20 mouse cellular contexts compared by ENCODE assay signal in the genomic region with DNA sequence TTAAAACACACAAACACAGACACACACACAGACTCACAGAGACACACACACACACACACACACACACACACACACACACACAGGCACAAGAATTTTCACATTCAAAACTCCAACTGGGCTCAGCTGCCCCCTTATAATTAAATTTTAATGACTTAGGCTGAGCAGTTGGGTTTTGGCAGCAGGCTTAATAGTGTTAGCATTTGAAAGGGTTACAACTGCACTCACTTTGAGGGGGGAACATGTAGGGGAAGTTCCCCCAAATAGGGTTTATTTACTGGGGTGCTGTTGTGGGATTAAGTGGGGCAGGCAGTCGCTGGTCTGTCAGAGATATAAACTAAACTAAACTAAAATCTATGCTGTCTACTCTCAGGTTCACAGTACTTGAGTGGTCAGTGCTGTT.
DNase-seq lines count a peak whose midpoint lies in the region; ATAC-seq and TF ChIP-seq lines count a peak whose summit lies in the region.
"Had no signal": no experiment of that assay in that cellular context is flagged by ENCODE, and none has a peak within 500 bp of the region (broad histone marks: within the 10 kb centered on the region; RNA-seq: fewer than 3 reads in every experiment).

No protein-coding gene starts in this region.

- no peaks in the 10 kb centered on the region for H3K9me3 ChIP-seq in neural tube, embryonic 12.5 days
- H3K9me3 ChIP-seq in forebrain, postnatal 0 days (ENCODE audit: low read length): no peaks in the 10 kb centered on the region
- H3K9me3 ChIP-seq in hindbrain, postnatal 0 days (ENCODE audit: low read length): no peaks in the 10 kb centered on the region
- no peaks in the 10 kb centered on the region for H3K9me3 ChIP-seq in kidney, embryonic 16.5 days (ENCODE audit: low read length)
- H3K9me3 ChIP-seq in liver, embryonic 11.5 days (ENCODE audit: control insufficient read depth, low read length): no peaks in the 10 kb centered on the region
- H3K9me3 ChIP-seq: G1E; heart, embryonic 15.5 days; liver, embryonic 12.5 days; lung, embryonic 15.5 days had no signal

- peak; percentile 35; the same call in 1 of the 2 replicates for ATAC-seq in neural tube, embryonic 12.5 days (ENCODE audit: low FRiP score, low read depth)
- ATAC-seq in forebrain, postnatal 0 days: peak; percentile 32; the same call in 1 of the 2 replicates
- ATAC-seq in hindbrain, postnatal 0 days: no peak
- no peak for ATAC-seq in kidney, embryonic 16.5 days (ENCODE audit: low FRiP score, low TSS enrichment)
- ATAC-seq in liver, embryonic 11.5 days (replicated peaks; ENCODE audit: low FRiP score): no peak
- ATAC-seq: CD4-positive, CD25-positive, alpha-beta regulatory T cell, adult 4 months; liver, embryonic 12.5 days had no signal

- no peaks in the 10 kb centered on the region for H3K36me3 ChIP-seq in neural tube, embryonic 12.5 days
- H3K36me3 ChIP-seq in forebrain, postnatal 0 days (ENCODE audit: insufficient read depth): no peaks in the 10 kb centered on the region
- H3K36me3 ChIP-seq in hindbrain, postnatal 0 days (ENCODE audit: insufficient read depth, low read length): no peaks in the 10 kb centered on the region
- H3K36me3 ChIP-seq in kidney, embryonic 16.5 days (ENCODE audit: insufficient read depth, low read length): no peaks in the 10 kb centered on the region
- no peaks in the 10 kb centered on the region for H3K36me3 ChIP-seq in liver, embryonic 11.5 days (ENCODE audit: control insufficient read depth, insufficient read depth, low read length)
- H3K36me3 ChIP-seq: G1E; heart, embryonic 15.5 days; liver, embryonic 12.5 days; lung, embryonic 15.5 days had no signal

- H3K27me3 ChIP-seq in neural tube, embryonic 12.5 days (replicated peaks): no peaks in the 10 kb centered on the region
- H3K27me3 ChIP-seq in forebrain, postnatal 0 days (ENCODE audit: insufficient read depth, low read length): no peaks in the 10 kb centered on the region
- no peaks in the 10 kb centered on the region for H3K27me3 ChIP-seq in hindbrain, postnatal 0 days (ENCODE audit: insufficient read depth, low read length)
- H3K27me3 ChIP-seq in kidney, embryonic 16.5 days (ENCODE audit: insufficient read depth, low read length): no peaks in the 10 kb centered on the region
- H3K27me3 ChIP-seq in liver, embryonic 11.5 days (replicated peaks; ENCODE audit: control insufficient read depth, insufficient read depth, low read length): no peaks in the 10 kb centered on the region
- H3K27me3 ChIP-seq: heart, embryonic 15.5 days; liver, embryonic 12.5 days; lung, embryonic 15.5 days had no signal

- H3K27ac ChIP-seq in neural tube, embryonic 12.5 days: no peak overlapping the region
- no peak overlapping the region for H3K27ac ChIP-seq in forebrain, postnatal 0 days (ENCODE audit: low read depth, low read length)
- no peak overlapping the region for H3K27ac ChIP-seq in hindbrain, postnatal 0 days
- H3K27ac ChIP-seq in kidney, embryonic 16.5 days (ENCODE audit: low read length): no peak overlapping the region
- H3K27ac ChIP-seq in liver, embryonic 11.5 days (ENCODE audit: low read depth, low read length): no peak overlapping the region
- H3K27ac ChIP-seq: heart, adult 2 months; heart, embryonic 15.5 days; liver, embryonic 12.5 days; lung, embryonic 15.5 days; macrophage had no signal

- H3K4me1 ChIP-seq in neural tube, embryonic 12.5 days: peaks cover 5% of the 10 kb centered on the region; the same call in 1 of the 2 replicates
- no peaks in the 10 kb centered on the region for H3K4me1 ChIP-seq in forebrain, postnatal 0 days (ENCODE audit: insufficient read depth)
- no peaks in the 10 kb centered on the region for H3K4me1 ChIP-seq in hindbrain, postnatal 0 days (ENCODE audit: insufficient read depth, low read length)
- 0 out of 2 replicates have a peak, but pooled peaks cover 3% of the 10 kb centered on the region for H3K4me1 ChIP-seq in kidney, embryonic 16.5 days (ENCODE audit: insufficient read depth, low read length)
- H3K4me1 ChIP-seq in liver, embryonic 11.5 days (replicated peaks; ENCODE audit: control insufficient read depth, insufficient read depth, low read length): no peaks in the 10 kb centered on the region
- H3K4me1 ChIP-seq: heart, embryonic 15.5 days; liver, embryonic 12.5 days; lung, embryonic 15.5 days had no signal

- no peak overlapping the region for H3K9ac ChIP-seq in neural tube, embryonic 12.5 days
- no peak overlapping the region for H3K9ac ChIP-seq in forebrain, postnatal 0 days
- H3K9ac ChIP-seq in hindbrain, postnatal 0 days (replicated peaks; ENCODE audit: low read length): no peak overlapping the region
- H3K9ac ChIP-seq in kidney, embryonic 16.5 days (replicated peaks; ENCODE audit: low read length): no peak overlapping the region
- no peak overlapping the region for H3K9ac ChIP-seq in liver, embryonic 11.5 days (ENCODE audit: low read depth, low read length)
- H3K9ac ChIP-seq: heart, embryonic 15.5 days; liver, embryonic 12.5 days; lung, embryonic 15.5 days had no signal

- no peak for TF ChIP-seq CTCF in forebrain, postnatal 0 days (IDR thresholded peaks at IDR 0.05; ENCODE audit: low read depth)
- no peak for TF ChIP-seq CTCF in hindbrain, postnatal 0 days (IDR thresholded peaks at IDR 0.05; ENCODE audit: low read depth)

- DNase-seq in neural tube, embryonic 10.5 days (ENCODE audit: extremely low spot score, low spot score): no peak
- DNase-seq in forebrain, postnatal 0 days: peak; percentile 14
- DNase-seq in hindbrain, postnatal 0 days (ENCODE audit: low spot score): peak; percentile 34
- DNase-seq in liver, embryonic 11.5 days (ENCODE audit: low spot score): no peak
- no peak for DNase-seq in layer of hippocampus, adult 8-10 months (ENCODE audit: low spot score in 2 of 2)
- DNase-seq: adrenal gland, postnatal 36 days; cerebellum, adult 9-11 months; gastrocnemius, postnatal 14 days; heart, adult 2 months; kidney, adult 18-20 months; kidney, postnatal 14 days; right cerebral cortex, postnatal 14 days had no signal

- H3K4me3 ChIP-seq in neural tube, embryonic 12.5 days: no peak overlapping the region
- H3K4me3 ChIP-seq in forebrain, postnatal 0 days (ENCODE audit: low read depth, low read length): no peak overlapping the region
- no peak overlapping the region for H3K4me3 ChIP-seq in hindbrain, postnatal 0 days (ENCODE audit: low read length)
- no peak overlapping the region for H3K4me3 ChIP-seq in kidney, embryonic 16.5 days (ENCODE audit: low read length)
- H3K4me3 ChIP-seq in liver, embryonic 11.5 days (ENCODE audit: low read depth, low read length): no peak overlapping the region
- H3K4me3 ChIP-seq: heart, adult 2 months; heart, embryonic 15.5 days; liver, embryonic 12.5 days; lung, embryonic 15.5 days had no signal

- WGBS in neural tube, embryonic 12.5 days: 30% methylated on average over 1 of the region's 1 CpGs
- WGBS in forebrain, postnatal 0 days: 24% methylated on average over 1 of the region's 1 CpGs
- WGBS in hindbrain, postnatal 0 days: 28% methylated on average over 1 of the region's 1 CpGs
- 20% methylated on average over 1 of the region's 1 CpGs for WGBS in kidney, embryonic 16.5 days
- WGBS in liver, embryonic 11.5 days: 18% methylated on average over 1 of the region's 1 CpGs

- no peak overlapping the region for H3K4me2 ChIP-seq in neural tube, embryonic 12.5 days (replicated peaks)
- no peak overlapping the region for H3K4me2 ChIP-seq in forebrain, postnatal 0 days (ENCODE audit: low read depth)
- H3K4me2 ChIP-seq in hindbrain, postnatal 0 days (ENCODE audit: low read depth, low read length): no peak overlapping the region
- no peak overlapping the region for H3K4me2 ChIP-seq in kidney, embryonic 16.5 days (replicated peaks; ENCODE audit: low read depth, low read length)
- H3K4me2 ChIP-seq in liver, embryonic 11.5 days: no peak overlapping the region
- H3K4me2 ChIP-seq: heart, embryonic 15.5 days; liver, embryonic 12.5 days; lung, embryonic 15.5 days had no signal

Comparison
In these comparisons a context has a peak if more than half of its experiments do, and no peak if none do; other contexts are left out.
1. ATAC-seq: peak in neural tube, embryonic 12.5 days (single experiment) and forebrain, postnatal 0 days (single experiment); none in hindbrain, postnatal 0 days (single experiment), kidney, embryonic 16.5 days (single experiment) and liver, embryonic 11.5 days (single experiment).
2. DNase-seq: peak in forebrain, postnatal 0 days (single experiment) and hindbrain, postnatal 0 days (single experiment); none in neural tube, embryonic 10.5 days (single experiment), liver, embryonic 11.5 days (single experiment) and layer of hippocampus, adult 8-10 months (0 of 2).